Mouse (Mus musculus) cerebellum, adult 9-10 months (tissue): Measurements from ENCODE around the gene Tirap.
"Not testable (repeated sequence)": the region's sequence is repeated elsewhere in the genome, so short reads cannot be mapped to it uniquely, and the experiment has no call there.

Experiments
- DNase-seq: peaks from one replicate; pipeline ENCODE4 v3.0.0; 2022

The Tirap gene

GRCm38 (mm10) chr9:35187351-35187903 is 12.7 kb downstream of the Tirap start:
- no peak for DNase-seq

- no peak for DNase-seq
Observed at GRCm38 (mm10) chr9:35186430-35186829, 13.7 kb downstream of the Tirap start.

- DNase-seq = no peak
Observed at GRCm38 (mm10) chr9:35183359-35183758, 16.7 kb downstream of the Tirap start.

- DNase-seq = no peak
Observed at GRCm38 (mm10) chr9:35182832-35183231, 17.3 kb downstream of the Tirap start.

GRCm38 (mm10) chr9:35176124-35176659 is 23.9 kb downstream of the Tirap start:
- no peak for DNase-seq

- DNase-seq = peak; percentile 95
Observed at GRCm38 (mm10) chr9:35175251-35176123, 24.6 kb downstream of the Tirap start, which contains the start of gene Dcps. Gene Dcps (minus strand): TSS chr9:35176061.

- DNase-seq = no peak
Observed at GRCm38 (mm10) chr9:35173331-35173730, 26.8 kb downstream of the Tirap start.

GRCm38 (mm10) chr9:35170071-35170470 is 30.0 kb downstream of the Tirap start:
- no peak for DNase-seq

- DNase-seq = no peak
Observed at GRCm38 (mm10) chr9:35166798-35167635, 33.1 kb downstream of the Tirap start.

GRCm38 (mm10) chr9:35166144-35166797 is 33.8 kb downstream of the Tirap start:
- DNase-seq = peak; percentile 53

GRCm38 (mm10) chr9:35164142-35164874 is 35.8 kb downstream of the Tirap start:
- DNase-seq = no peak

GRCm38 (mm10) chr9:35163011-35163690 is 36.9 kb downstream of the Tirap start:
- peak; percentile 87 for DNase-seq

- DNase-seq = no peak
Observed at GRCm38 (mm10) chr9:35161721-35162120, 38.4 kb downstream of the Tirap start.

- no peak for DNase-seq
Observed at GRCm38 (mm10) chr9:35160662-35161061, 39.4 kb downstream of the Tirap start.

- DNase-seq = no peak
Observed at GRCm38 (mm10) chr9:35158477-35158876, 41.6 kb downstream of the Tirap start.

- no peak for DNase-seq
Observed at GRCm38 (mm10) chr9:35156862-35157261, 43.2 kb downstream of the Tirap start.

- no peak for DNase-seq
Observed at GRCm38 (mm10) chr9:35156002-35156710, 43.9 kb downstream of the Tirap start.

GRCm38 (mm10) chr9:35152923-35153322 is 47.2 kb downstream of the Tirap start:
- DNase-seq = no peak

GRCm38 (mm10) chr9:35148822-35149221 is 51.3 kb downstream of the Tirap start:
- not testable (repeated sequence) for DNase-seq

- not testable (repeated sequence) for DNase-seq
Observed at GRCm38 (mm10) chr9:35147261-35147660, 52.8 kb downstream of the Tirap start.
